Mouse (Mus musculus) left cerebral cortex, postnatal 14 days (tissue): ENCODE data around the gene Nek8. TPM values are rescaled to one million over a fixed set of nuclear protein-coding genes. Genes with fewer than 3 reads are reported as not detected.

Experiments
- DNase-seq, 2 experiments: peaks; one replicate each; pipeline ENCODE4 v3.0.0; 2021 to 2022; ENCODE audit warnings: low spot score in 2 of 2, mixed read lengths in 1 of 2
- intact Hi-C: fragments of 180-260 bp; cut with DNase I; formaldehyde crosslinking; loops from one replicate; pipeline ENCODE4 v1.15.1; 2025
- long read RNA-seq, 2 experiments: library from polyadenylated mRNA; stranded (forward); transcript quantifications; one replicate each; pipeline ENCODE4 v2.0.0; 2021
- total RNA-seq, 2 experiments: library from RNA; stranded (reverse); gene quantifications; 2 replicates each; pipeline ENCODE4 v1.2.3; 2021

Nek8 gene
- 1 to 10 TPM; 3.3 to 3.5 TPM for total RNA-seq
- long read RNA-seq, experiment 1, partial matches to known transcripts, result 1 of 5 reads
- long read RNA-seq, experiment 1, other reads (novel, unspliced or antisense), result 1 of 5 reads
- long read RNA-seq, experiment 2, partial matches to known transcripts, result 1 of 1 reads
- long read RNA-seq, experiment 2, other reads (novel, unspliced or antisense), result 0 of 1 reads

GRCm38 (mm10) chr11:78176402-78176862, at the start of gene Nek8, which contains the start of gene Tlcd1:
Gene Nek8 (minus strand): TSS chr11:78176675.
Gene Tlcd1 (plus strand): TSS chr11:78176711.
- intact Hi-C loops, result loop anchor here (5.0 kb wide), 2 partner anchors 139 to 194 kb away; partner anchors contain the start of genes Flot2 and Phf12
- DNase-seq, result peak; percentile 68 to 78

DNA sequence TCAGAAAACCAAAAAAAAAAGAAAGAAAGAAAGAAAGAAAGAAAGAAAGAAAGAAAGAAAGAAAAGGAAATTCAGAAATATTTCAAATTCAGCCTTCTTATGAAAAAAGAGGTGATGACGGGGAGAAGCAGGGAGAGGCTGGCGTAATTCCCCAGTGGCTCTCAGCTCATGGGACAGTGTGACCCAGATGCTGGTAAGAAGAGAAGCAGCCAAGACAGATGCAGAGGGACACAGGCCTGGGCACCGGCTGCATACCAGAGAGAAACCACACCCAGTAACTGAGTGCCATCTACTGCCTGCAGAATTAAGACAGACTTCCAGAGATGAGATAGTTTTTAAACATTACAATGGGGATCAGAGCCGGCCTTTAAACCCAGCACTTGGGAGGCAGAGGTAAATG, 47.1 kb upstream of the Nek8 start:
- intact Hi-C loops, result loop anchor here (5.0 kb wide), 1 partner anchor 54 kb away; no protein-coding TSS in a partner anchor
- DNase-seq, result no peak

- intact Hi-C loops, result no loop called here
- DNase-seq, result peak in 1 of 2 experiments; percentile 55
Measured at GRCm38 (mm10) chr11:78215709-78216317, 39.3 kb upstream of the Nek8 start.

DNA sequence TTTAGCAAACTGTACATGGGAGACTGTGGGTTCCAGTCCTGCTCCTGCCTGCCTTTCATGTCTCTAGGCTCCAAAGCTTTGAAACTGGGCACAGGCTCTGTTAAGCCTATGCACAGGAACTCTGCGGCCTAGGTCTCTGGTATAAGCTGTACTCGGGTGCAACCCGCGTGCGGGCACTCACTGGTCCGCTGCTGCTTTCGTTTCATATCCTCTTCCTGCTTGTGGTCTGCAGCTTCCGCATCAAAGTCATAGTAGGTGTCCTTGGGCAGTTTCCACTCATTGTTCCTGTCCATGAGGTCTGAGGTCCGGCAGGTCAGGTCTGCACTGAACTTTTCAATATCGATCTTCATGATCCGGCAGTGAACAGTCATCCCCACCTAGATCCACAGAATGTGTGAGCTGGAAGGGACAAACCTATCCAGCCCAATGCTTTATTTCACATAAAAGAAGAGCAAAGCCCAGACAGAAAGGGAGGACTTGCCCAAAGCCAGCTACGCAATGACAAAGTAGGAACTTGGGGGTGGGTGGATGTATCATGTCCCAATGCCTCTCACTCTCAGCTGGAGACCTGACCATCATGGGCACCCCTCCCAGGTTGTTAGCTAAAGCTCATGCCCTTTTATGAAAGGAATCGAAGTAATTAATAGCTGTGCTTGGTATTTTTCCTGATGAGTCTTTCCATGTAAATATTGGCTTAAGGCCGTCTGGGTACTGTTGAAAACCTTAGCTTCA, 36.8 kb upstream of the Nek8 start:
- intact Hi-C loops, result loop anchor here (5.0 kb wide), 1 partner anchor 69 kb away; no protein-coding TSS in a partner anchor
- DNase-seq, result no peak

DNA sequence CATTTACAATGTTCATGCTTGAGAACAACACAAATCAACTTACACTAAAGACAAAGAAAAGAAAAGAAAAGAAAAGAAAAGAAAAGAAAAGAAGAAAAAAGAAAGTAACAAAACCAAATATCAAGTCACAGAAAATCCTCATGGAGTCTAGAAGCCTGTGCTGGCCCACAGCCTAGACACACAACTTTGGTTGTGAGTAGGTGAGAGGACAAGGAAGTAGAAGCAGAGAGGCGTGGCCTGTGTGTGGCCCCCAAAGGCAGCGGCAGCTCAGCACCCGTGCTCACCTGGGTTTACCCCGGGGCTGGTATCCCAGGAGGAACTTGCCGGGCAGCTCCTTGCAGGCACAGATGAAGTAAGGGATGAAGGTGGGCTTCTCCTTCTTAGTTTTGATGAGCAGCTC, 35.0 kb upstream of the Nek8 start:
- intact Hi-C loops, result loop anchor here (5.0 kb wide), 1 partner anchor 71 kb away; no protein-coding TSS in a partner anchor
- no peak for DNase-seq

DNA sequence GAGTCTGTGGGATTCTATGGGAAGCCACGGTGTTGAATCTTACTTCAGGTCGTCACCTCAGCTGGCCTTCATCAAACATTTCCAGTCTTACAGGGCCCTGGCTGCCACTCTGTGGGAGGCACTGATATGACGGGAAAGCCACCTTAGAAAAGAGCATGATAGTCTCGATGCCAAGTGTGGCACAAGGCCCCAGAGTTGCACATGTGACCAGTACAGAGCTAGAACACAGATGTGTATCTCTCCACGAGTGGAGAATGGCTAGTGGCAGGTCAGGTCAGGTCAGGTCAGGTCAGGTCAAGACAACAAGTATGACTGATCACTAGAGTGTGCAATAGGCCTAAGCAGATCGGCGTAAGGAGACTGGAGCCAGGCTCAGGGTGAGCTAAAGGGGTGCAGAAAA, 34.1 kb upstream of the Nek8 start:
- DNase-seq, result no peak
- intact Hi-C loops, result loop anchor here (5.0 kb wide), 1 partner anchor 72 kb away; no protein-coding TSS in a partner anchor

DNA sequence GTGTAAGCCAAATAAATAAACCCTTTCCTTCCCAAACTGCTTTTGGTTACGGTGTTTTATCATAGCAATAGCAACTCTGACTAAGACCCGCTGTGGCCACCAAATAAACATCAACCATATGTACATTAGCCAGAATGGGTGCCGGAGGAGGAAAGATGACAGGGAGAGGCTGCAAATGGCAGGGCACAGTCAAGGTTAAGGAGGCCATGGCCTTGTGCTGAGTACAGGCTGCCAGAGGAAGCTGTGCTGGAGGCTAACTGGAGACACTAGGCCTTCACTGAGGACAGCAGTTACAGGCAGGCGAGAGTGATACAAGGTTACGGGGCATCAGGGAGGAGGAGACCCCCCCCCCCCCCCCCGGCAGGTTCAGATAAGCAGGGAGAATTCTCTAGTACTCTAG, 33.4 kb upstream of the Nek8 start:
- intact Hi-C loops, result loop anchor here (5.0 kb wide), 1 partner anchor 72 kb away; no protein-coding TSS in a partner anchor
- DNase-seq, result no peak

- intact Hi-C loops, result no loop called here
- DNase-seq, result no peak
Measured at GRCm38 (mm10) chr11:78207190-78207589, 30.7 kb upstream of the Nek8 start.

DNA sequence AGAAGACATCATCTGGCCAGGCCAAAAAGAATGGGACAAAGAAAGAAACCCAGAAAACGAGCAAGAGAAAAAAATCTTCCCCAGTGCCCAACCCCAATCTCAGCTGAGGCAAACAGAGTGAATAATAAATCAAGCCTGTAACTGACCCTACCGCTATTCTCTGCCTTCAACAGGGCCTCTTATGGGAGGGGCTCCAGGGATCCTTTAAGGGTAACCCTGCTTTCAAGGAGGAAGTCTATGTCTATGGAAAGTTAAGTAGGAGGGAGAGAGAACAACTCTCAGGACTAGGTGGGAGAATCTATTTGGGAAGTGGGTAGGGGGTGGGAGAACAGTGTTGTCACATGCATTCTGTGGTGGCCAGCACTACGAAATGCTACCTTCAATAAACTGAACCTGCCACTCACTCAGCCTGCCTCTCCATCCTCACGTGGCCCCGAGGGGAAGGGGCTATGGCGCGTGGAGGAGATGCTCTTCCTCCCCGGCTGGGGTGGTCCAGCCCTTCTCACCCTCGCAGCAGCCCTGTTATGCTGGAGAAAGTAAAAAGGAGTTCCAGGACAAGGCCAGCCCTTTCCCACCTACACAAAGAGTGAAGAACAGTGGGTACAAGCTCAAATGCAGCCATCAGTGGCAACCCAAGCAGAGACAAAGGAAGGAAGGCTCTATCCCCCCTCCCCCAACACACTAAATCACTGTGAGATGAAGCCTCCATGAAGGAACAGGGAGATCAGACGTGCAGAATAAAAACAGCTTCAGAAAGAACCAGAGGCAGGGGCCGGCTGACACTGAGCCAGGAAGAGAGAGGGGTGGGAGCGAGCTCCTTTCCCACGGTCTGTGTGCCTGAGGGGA, 29.1 kb upstream of the Nek8 start:
- intact Hi-C loops, result no loop called here
- no peak for DNase-seq

DNA sequence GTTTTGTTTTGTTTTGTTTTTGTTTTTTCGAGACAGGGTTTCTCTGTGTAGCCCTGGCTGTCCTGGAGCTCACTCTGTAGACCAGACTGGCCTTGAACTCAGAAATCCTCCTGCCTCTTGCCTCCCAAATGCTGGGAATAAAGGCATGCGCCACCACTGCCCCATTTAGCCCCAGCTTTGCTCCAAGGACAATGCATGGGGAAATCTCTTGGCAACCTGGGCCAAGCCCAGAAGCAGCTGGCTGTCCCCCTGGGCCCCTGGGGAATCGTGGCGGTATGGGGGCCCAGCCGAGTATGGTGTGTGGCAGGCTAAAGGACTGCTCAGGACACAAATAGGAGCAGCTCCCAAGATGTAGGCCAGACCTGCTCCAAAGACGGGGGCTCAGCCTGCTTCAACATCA, 27.8 kb upstream of the Nek8 start:
- no peak for DNase-seq
- intact Hi-C loops, result no loop called here

DNA sequence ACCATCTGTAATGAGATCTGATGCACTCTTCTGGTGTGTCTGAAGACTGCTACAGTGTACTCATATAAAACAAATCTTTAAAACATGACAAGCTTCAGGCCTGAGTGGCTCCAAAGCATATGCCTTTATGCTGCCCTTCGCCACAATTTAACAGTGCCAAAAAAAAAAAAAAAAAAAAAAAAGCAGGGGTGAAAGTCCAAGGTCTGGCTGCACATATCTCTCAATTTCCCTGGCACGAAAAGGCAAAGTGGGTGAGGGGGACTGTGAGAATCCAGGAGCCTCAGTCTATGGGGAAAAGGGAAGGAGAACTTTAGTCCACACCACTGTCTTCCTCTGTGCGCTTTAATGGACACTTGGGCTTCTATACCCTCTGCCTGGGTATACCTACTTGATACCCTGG, 25.9 kb upstream of the Nek8 start:
- no peak for DNase-seq

DNA sequence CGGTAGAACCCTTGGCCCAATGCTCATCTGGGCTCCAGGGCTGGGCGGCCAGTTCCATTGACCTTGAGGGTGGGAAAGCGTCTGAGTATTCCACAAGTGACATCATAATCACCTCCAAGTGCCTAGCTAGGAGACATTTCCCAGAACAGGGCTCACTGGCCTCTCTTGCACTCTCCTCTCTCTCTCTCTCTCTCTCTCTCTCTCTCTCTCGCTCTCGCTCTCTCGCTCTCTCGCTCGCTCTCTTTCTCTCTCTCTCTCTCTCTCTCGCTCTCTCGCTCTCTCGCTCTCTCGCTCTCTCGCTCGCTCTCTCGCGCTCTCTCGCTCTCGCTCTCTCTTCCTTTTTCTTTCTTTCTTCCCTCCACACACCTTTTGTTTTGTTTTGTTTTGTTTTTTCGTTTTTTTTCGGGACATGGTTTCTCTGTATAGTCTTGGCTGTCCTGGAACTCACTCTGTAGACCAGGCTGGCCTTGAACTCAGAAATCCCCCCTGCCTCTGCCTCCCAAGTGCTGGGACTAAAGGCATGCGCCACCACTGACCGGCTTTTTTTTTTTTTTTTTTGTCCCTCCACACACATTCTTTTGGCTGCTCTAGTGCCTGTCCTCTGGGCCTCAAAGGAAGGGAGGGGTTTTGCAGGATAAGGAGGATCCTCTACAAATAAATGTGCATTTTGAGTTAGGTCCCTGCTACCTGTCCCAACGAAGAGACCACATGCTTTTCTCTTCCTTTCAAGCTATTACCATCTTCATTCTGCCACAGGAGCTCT, 18.8 kb upstream of the Nek8 start:
- no peak for DNase-seq
- intact Hi-C loops, result no loop called here

More for the DNA sequence above, 25.9 kb upstream of the Nek8 start:
- intact Hi-C loops, result no loop called here

- intact Hi-C loops, result no loop called here
- no peak for DNase-seq
Measured at GRCm38 (mm10) chr11:78194411-78195100, 18.1 kb upstream of the Nek8 start.

DNA sequence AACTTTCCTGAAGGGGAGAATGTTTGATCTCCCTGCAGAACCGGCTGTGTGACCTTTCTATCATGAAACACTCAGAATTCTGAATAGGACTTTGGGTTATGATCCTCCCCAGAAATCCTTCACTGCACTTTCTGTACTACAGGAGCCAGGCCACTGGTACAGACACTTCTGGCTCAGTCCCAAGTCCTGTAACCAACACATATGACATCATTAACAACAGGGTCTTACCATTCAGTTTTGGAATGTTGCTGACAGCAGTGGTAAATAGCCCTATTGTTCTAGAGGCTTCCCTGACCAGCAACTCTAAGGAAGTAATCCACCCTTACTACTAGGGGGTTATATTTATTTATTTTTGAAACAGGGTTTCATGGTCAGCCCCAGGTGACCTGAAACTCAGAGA, 16.6 kb upstream of the Nek8 start, which contains the start of gene Proca1:
TSS of gene Proca1 (plus strand) at position 280 of the 400 bp plus-strand sequence.
- intact Hi-C loops, result no loop called here
- DNase-seq, result no peak

- DNase-seq, result no peak
- intact Hi-C loops, result no loop called here
Measured at GRCm38 (mm10) chr11:78190041-78190440, 13.6 kb upstream of the Nek8 start.

DNA sequence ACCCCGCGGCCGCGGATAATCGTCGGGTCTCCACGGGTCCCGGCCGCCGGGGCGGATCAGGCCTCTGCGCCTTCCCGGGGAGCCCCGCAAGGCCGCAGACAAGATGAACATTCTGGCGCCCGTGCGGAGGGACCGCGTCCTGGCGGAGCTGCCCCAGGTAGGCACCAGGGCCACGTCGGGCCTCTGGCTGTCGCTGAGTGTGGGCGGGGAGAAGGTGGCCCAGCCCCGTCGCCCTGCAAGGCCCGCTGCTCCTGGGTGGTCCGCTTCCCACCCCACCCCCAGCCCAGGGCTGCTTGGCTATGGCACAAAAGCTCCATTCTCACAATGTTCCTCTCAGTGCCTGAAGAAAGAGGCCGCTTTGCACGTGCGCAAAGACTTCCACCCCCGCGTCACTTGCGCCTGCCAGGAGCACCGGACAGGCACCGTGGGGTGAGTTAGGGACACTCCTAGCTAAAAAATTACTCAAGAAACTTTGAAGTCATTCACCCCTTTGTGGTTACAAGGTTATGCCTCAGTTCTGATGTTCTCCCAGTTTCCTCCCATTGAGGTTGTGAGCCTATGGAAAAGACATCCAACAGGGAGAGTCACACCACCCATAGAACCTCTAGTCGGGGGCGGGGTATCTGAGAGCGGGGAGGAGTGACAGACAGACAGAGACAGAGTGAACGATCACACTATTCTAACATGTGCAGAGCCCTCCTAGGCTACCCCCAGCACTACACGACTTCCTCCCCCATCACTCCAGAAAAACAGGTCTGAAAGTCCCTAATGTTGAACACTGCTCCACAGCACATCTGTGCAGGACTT, 13.0 kb upstream of the Nek8 start:
- intact Hi-C loops, result no loop called here
- peak; percentile 79 to 89 for DNase-seq
